Mouse (Mus musculus) hindbrain, embryonic 12.5 days (tissue): ENCODE results near the gene Grik2. TPM values are rescaled to one million over a fixed set of nuclear protein-coding genes. Genes with fewer than 3 reads are reported as not detected.

Experiments used
- ATAC-seq: fragments of 200-750 bp; cut with Nextera tagmentation; 2 replicates; pipeline ENCODE4 v1.8.0; 2017; ENCODE audit warnings: moderate TSS enrichment; ENCODE audit not compliant: low FRiP score
- H3K27ac ChIP-seq: fragments of 300-500 bp; sonication (generic); 2 replicates; pipeline ENCODE4 v1.5.1; 2016; ENCODE audit warnings: mild to moderate bottlenecking
- H3K27me3 ChIP-seq: fragments of 300-500 bp; sonication (generic); 2 replicates; pipeline ENCODE4 v1.6.1; 2016; ENCODE audit warnings: mild to moderate bottlenecking
- H3K36me3 ChIP-seq: fragments of 300-500 bp; sonication (generic); 2 replicates; pipeline ENCODE4 v1.6.1; 2016; ENCODE audit warnings: mild to moderate bottlenecking
- H3K4me1 ChIP-seq: fragments of 300-500 bp; sonication (generic); 2 replicates; pipeline ENCODE4 v1.6.1; 2016
- H3K4me2 ChIP-seq: fragments of 300-500 bp; sonication (generic); replicated peaks from 2 replicates; pipeline ENCODE4 v1.6.1; 2016; ENCODE audit warnings: mild to moderate bottlenecking
- H3K4me3 ChIP-seq: fragments of 300-500 bp; sonication (generic); 2 replicates; pipeline ENCODE4 v1.5.1; 2016; ENCODE audit warnings: mild to moderate bottlenecking
- H3K9ac ChIP-seq: fragments of 300-500 bp; sonication (generic); 2 replicates; pipeline ENCODE4 v1.6.1; 2016; ENCODE audit warnings: mild to moderate bottlenecking, moderate library complexity
- H3K9me3 ChIP-seq: fragments of 300-500 bp; sonication (generic); replicated peaks from 2 replicates; pipeline ENCODE4 v1.6.1; 2016; ENCODE audit warnings: mild to moderate bottlenecking
- WGBS: fragments of 180-500 bp; shearing (Covaris S2); methylation state at CpG from one replicate; pipeline ENCODE4 v1.1.7; 2016; 5-methylcytosine and 5-hydroxymethylcytosine counted together
- polyA plus RNA-seq: library from polyadenylated mRNA; unstranded; fragments of >200 nt; fragmentation: Nextera tagmentation; extraction: Ambion mirVana; gene quantifications from 2 replicates; pipeline ENCODE4 v1.2.1, GENCODE M21; 2016

The Grik2 gene
- polyA plus RNA-seq, 1 experiment from 2014 or later = 15.1 TPM

- H3K27ac ChIP-seq = no peak overlapping the region
- H3K36me3 ChIP-seq = no peaks in the 10 kb centered on the region
- H3K9me3 ChIP-seq = no peaks in the 10 kb centered on the region
- ATAC-seq = no peak
- 84% methylated on average over 2 of the region's 2 CpGs for WGBS
- no peaks in the 10 kb centered on the region for H3K4me1 ChIP-seq
- H3K4me3 ChIP-seq = no peak overlapping the region
- H3K9ac ChIP-seq = no peak overlapping the region
- no peaks in the 10 kb centered on the region for H3K27me3 ChIP-seq
- no peak overlapping the region for H3K4me2 ChIP-seq
Measured at GRCm38 (mm10) chr10:49639901-49640300, 148.7 kb downstream of the Grik2 start.

- no peak for ATAC-seq
- Histone ChIP-seq H3K36me3 (no peaks in the 10 kb centered on the region), H3K4me2 (no peak overlapping the region), H3K27me3 (no peaks in the 10 kb centered on the region), H3K4me1 (no peaks in the 10 kb centered on the region), H3K4me3 (no peak overlapping the region), H3K27ac (no peak overlapping the region), H3K9me3 (no peaks in the 10 kb centered on the region), H3K9ac (no peak overlapping the region)
- 92% methylated on average over 3 of the region's 3 CpGs for WGBS
Measured at GRCm38 (mm10) chr10:49623951-49624350, 164.6 kb downstream of the Grik2 start.

- no peak overlapping the region for H3K4me2 ChIP-seq
- no peak overlapping the region for H3K27ac ChIP-seq
- no peaks in the 10 kb centered on the region for H3K4me1 ChIP-seq
- WGBS = 64% methylated on average over 2 of the region's 2 CpGs
- H3K27me3 ChIP-seq = no peaks in the 10 kb centered on the region
- no peaks in the 10 kb centered on the region for H3K9me3 ChIP-seq
- no peak overlapping the region for H3K4me3 ChIP-seq
- H3K9ac ChIP-seq = no peak overlapping the region
- no peaks in the 10 kb centered on the region for H3K36me3 ChIP-seq
- ATAC-seq = no peak
Measured at GRCm38 (mm10) chr10:49597652-49598051, 190.9 kb downstream of the Grik2 start.

GRCm38 (mm10) chr10:49573514-49573913 is 215.1 kb downstream of the Grik2 start:
- Histone ChIP-seq H3K36me3 (no peaks in the 10 kb centered on the region), H3K9ac (no peak overlapping the region), H3K9me3 (no peaks in the 10 kb centered on the region), H3K27ac (no peak overlapping the region), H3K27me3 (no peaks in the 10 kb centered on the region), H3K4me1 (no peaks in the 10 kb centered on the region), H3K4me2 (no peak overlapping the region), H3K4me3 (no peak overlapping the region)
- no peak for ATAC-seq
- 83% methylated on average over 7 of the region's 7 CpGs for WGBS

GRCm38 (mm10) chr10:49559872-49560407 is 228.6 kb downstream of the Grik2 start:
- 88% methylated on average over 1 of the region's 1 CpGs for WGBS

GRCm38 (mm10) chr10:49542249-49542648 is 246.3 kb downstream of the Grik2 start:
- Histone ChIP-seq H3K9me3 (no peaks in the 10 kb centered on the region), H3K27me3 (no peaks in the 10 kb centered on the region), H3K36me3 (no peaks in the 10 kb centered on the region), H3K4me1 (no peaks in the 10 kb centered on the region), H3K4me2 (no peak overlapping the region), H3K4me3 (no peak overlapping the region), H3K27ac (no peak overlapping the region), H3K9ac (no peak overlapping the region)
- ATAC-seq = no peak
- WGBS = 52% methylated on average over 1 of the region's 1 CpGs

More at GRCm38 (mm10) chr10:49559872-49560407, 228.6 kb downstream of the Grik2 start:
- Histone ChIP-seq H3K4me2 (no peak overlapping the region), H3K9ac (no peak overlapping the region), H3K4me1 (no peaks in the 10 kb centered on the region), H3K4me3 (no peak overlapping the region), H3K27me3 (no peaks in the 10 kb centered on the region), H3K9me3 (no peaks in the 10 kb centered on the region), H3K36me3 (no peaks in the 10 kb centered on the region), H3K27ac (no peak overlapping the region)
- no peak for ATAC-seq

- ATAC-seq = no peak
- Histone ChIP-seq H3K4me3 (no peak overlapping the region), H3K9me3 (no peaks in the 10 kb centered on the region), H3K27me3 (no peaks in the 10 kb centered on the region), H3K9ac (no peak overlapping the region), H3K27ac (no peak overlapping the region), H3K4me2 (no peak overlapping the region), H3K36me3 (no peaks in the 10 kb centered on the region), H3K4me1 (no peaks in the 10 kb centered on the region)
- WGBS = 93% methylated on average over 1 of the region's 1 CpGs
Measured at GRCm38 (mm10) chr10:49519752-49520151, 268.8 kb downstream of the Grik2 start.

GRCm38 (mm10) chr10:49500628-49501027 is 287.9 kb downstream of the Grik2 start:
- no peaks in the 10 kb centered on the region for H3K9me3 ChIP-seq
- H3K4me3 ChIP-seq = no peak overlapping the region
- no peaks in the 10 kb centered on the region for H3K4me1 ChIP-seq
- 65% methylated on average over 1 of the region's 1 CpGs for WGBS
- ATAC-seq = no peak
- H3K36me3 ChIP-seq = no peaks in the 10 kb centered on the region
- no peaks in the 10 kb centered on the region for H3K27me3 ChIP-seq
- no peak overlapping the region for H3K27ac ChIP-seq
- no peak overlapping the region for H3K9ac ChIP-seq
- H3K4me2 ChIP-seq = no peak overlapping the region

GRCm38 (mm10) chr10:49497302-49497701 is 291.3 kb downstream of the Grik2 start:
- 92% methylated on average over 1 of the region's 1 CpGs for WGBS
- Histone ChIP-seq H3K36me3 (no peaks in the 10 kb centered on the region), H3K4me3 (no peak overlapping the region), H3K9ac (no peak overlapping the region), H3K27me3 (no peaks in the 10 kb centered on the region), H3K27ac (no peak overlapping the region), H3K4me2 (no peak overlapping the region), H3K9me3 (no peaks in the 10 kb centered on the region), H3K4me1 (no peaks in the 10 kb centered on the region)
- no peak for ATAC-seq

- Histone ChIP-seq H3K27me3 (no peaks in the 10 kb centered on the region), H3K4me1 (no peaks in the 10 kb centered on the region), H3K4me3 (no peak overlapping the region), H3K9me3 (no peaks in the 10 kb centered on the region), H3K36me3 (no peaks in the 10 kb centered on the region), H3K9ac (no peak overlapping the region), H3K4me2 (no peak overlapping the region), H3K27ac (no peak overlapping the region)
- WGBS = 82% methylated on average over 4 of the region's 4 CpGs
- no peak for ATAC-seq
Measured at GRCm38 (mm10) chr10:49481439-49481838, 307.1 kb downstream of the Grik2 start.

GRCm38 (mm10) chr10:49480085-49480749 is 308.3 kb downstream of the Grik2 start:
- Histone ChIP-seq H3K27ac (no peak overlapping the region), H3K4me1 (no peaks in the 10 kb centered on the region), H3K9me3 (no peaks in the 10 kb centered on the region), H3K9ac (no peak overlapping the region), H3K4me2 (no peak overlapping the region), H3K36me3 (no peaks in the 10 kb centered on the region), H3K27me3 (no peaks in the 10 kb centered on the region), H3K4me3 (no peak overlapping the region)
- 79% methylated on average over 5 of the region's 5 CpGs for WGBS
- no peak for ATAC-seq

GRCm38 (mm10) chr10:49473613-49474012 is 315.0 kb downstream of the Grik2 start:
- Histone ChIP-seq H3K4me2 (no peak overlapping the region), H3K36me3 (no peaks in the 10 kb centered on the region), H3K27me3 (no peaks in the 10 kb centered on the region), H3K9ac (no peak overlapping the region), H3K4me3 (no peak overlapping the region), H3K4me1 (no peaks in the 10 kb centered on the region), H3K9me3 (no peaks in the 10 kb centered on the region), H3K27ac (no peak overlapping the region)
- ATAC-seq = no peak

- 85% methylated on average over 2 of the region's 2 CpGs for WGBS
- ATAC-seq = no peak
- Histone ChIP-seq H3K4me3 (no peak overlapping the region), H3K4me1 (no peaks in the 10 kb centered on the region), H3K4me2 (no peak overlapping the region), H3K9ac (no peak overlapping the region), H3K27me3 (no peaks in the 10 kb centered on the region), H3K36me3 (no peaks in the 10 kb centered on the region), H3K9me3 (no peaks in the 10 kb centered on the region), H3K27ac (no peak overlapping the region)
Measured at GRCm38 (mm10) chr10:49456791-49457190, 331.8 kb downstream of the Grik2 start.
